Mouse (Mus musculus): ENCODE results near the gene Cdh12. TPM values are rescaled to one million over a fixed set of nuclear protein-coding genes. Genes with fewer than 3 reads are reported as not detected.
"Not testable (repeated sequence)": the region's sequence is repeated elsewhere in the genome, so short reads cannot be mapped to it uniquely, and the experiment has no call there.

The Cdh12 gene
- polyA plus RNA-seq, 2 experiments = 0.16 to 0.29 TPM

DNA sequence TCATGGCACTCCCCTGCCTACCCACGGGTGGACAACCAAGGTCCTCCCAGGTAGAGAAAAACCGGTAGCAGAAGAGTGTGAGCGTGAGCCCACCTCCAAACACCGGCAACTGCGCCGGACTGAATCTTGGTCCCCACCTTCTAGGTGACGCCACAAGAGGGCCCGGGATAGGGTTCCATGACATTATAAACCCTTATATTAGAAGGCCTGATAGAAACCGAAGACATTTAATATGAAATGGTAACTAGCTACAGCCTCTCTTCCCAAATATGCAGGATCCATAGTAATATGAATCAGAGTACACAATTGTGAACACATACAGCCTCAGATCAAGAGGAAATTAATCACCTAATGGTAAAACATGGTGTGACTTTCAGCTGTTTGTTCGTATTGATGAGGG, 217.6 kb downstream of the Cdh12 start, which contains the start of gene Acot10:
Acot10 (minus strand) TSS at position 101 of the 400 bp plus-strand sequence.
- H3K27ac ChIP-seq (replicated peaks; ENCODE audit: low read depth, low read length) = no peak within 1 kb of the TSS
- WGBS = 87% methylated on average over 10 of the region's 10 CpGs
- no peak within 1 kb of the TSS for H3K4me2 ChIP-seq (replicated peaks; ENCODE audit: low read depth, low read length, severe bottlenecking)
- no peaks in the 10 kb centered on the region for H3K9me3 ChIP-seq (ENCODE audit: control insufficient read depth, low read length)
- no peaks in the 10 kb centered on the region for H3K27me3 ChIP-seq (ENCODE audit: control insufficient read depth, insufficient read depth, low read length)
- no peak for DNase-seq (ENCODE audit: low spot score)
- no peak for TF ChIP-seq POLR2A (IDR thresholded peaks at IDR 0.05; ENCODE audit: borderline replicate concordance, extremely low read depth, insufficient read depth, insufficient read length)
- no peak within 1 kb of the TSS for H3K4me3 ChIP-seq (replicated peaks; ENCODE audit: low read length)
- no peaks in the 10 kb centered on the region for H3K36me3 ChIP-seq (ENCODE audit: control insufficient read depth, insufficient read depth, low read length)
- no peak for ATAC-seq (ENCODE audit: low FRiP score, low read depth)
- H3K9ac ChIP-seq (ENCODE audit: low read depth, low read length, severe bottlenecking) = no peak within 1 kb of the TSS
- no peaks in the 10 kb centered on the region for H3K4me1 ChIP-seq (ENCODE audit: control insufficient read depth, insufficient read depth, low read length)

DNA sequence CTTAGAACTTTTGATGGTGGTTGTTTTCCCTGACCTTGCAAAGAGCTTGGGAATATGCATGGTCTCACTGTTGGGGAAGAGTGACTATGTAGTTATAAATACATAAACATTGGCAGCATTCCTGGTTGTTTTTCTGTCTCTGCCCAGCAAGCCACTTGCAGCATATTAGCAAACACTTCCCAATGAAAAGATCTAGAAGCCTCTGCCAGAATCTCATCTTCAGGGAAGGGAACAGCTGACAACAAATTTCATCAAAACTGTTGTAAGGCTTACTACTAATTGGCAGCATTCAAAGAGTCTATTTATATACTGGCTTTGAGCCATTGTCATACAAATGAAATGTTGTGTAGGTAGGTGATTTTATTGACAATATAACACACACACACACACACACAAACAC, 218.3 kb downstream of the Cdh12 start:
- Histone ChIP-seq H3K9me3 (ENCODE audit: control insufficient read depth, low read length) (no peaks in the 10 kb centered on the region), H3K27me3 (ENCODE audit: control insufficient read depth, insufficient read depth, low read length) (no peaks in the 10 kb centered on the region), H3K36me3 (ENCODE audit: control insufficient read depth, insufficient read depth, low read length) (no peaks in the 10 kb centered on the region), H3K4me1 (ENCODE audit: control insufficient read depth, insufficient read depth, low read length) (no peaks in the 10 kb centered on the region), H3K4me3 (replicated peaks; ENCODE audit: low read length) (no peak overlapping the region), H3K27ac (replicated peaks; ENCODE audit: low read depth, low read length) (no peak overlapping the region), H3K4me2 (replicated peaks; ENCODE audit: low read depth, low read length, severe bottlenecking) (no peak overlapping the region), H3K9ac (ENCODE audit: low read depth, low read length, severe bottlenecking) (no peak overlapping the region)
- ATAC-seq (ENCODE audit: low FRiP score, low read depth) (no peak), DNase-seq (ENCODE audit: low spot score) (no peak)
- no peak for TF ChIP-seq POLR2A (IDR thresholded peaks at IDR 0.05; ENCODE audit: borderline replicate concordance, extremely low read depth, insufficient read depth, insufficient read length)

DNA sequence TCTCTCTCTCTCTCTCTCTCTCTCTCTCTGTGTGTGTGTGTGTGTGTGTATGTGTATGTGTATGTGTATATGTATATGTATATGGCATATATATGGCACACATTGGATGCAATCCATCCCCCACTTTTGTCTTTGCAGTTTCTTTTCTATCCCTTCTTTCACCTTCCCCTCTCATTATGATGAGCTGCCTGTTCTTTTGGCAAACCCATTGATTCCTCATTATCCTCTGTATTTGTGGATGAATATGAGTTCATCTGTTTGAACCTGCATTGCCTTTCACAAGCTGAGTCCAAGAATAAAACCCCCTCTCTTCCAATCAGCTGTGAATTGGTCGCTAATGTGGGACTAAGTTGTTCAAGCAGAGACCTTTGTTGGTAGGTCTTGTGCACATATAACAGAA, 218.9 kb downstream of the Cdh12 start:
- no peak for TF ChIP-seq POLR2A (IDR thresholded peaks at IDR 0.05; ENCODE audit: borderline replicate concordance, extremely low read depth, insufficient read depth, insufficient read length)
- H3K27ac ChIP-seq (replicated peaks; ENCODE audit: low read depth, low read length) = no peak overlapping the region
- WGBS = 70% methylated on average over 1 of the region's 1 CpGs

DNA sequence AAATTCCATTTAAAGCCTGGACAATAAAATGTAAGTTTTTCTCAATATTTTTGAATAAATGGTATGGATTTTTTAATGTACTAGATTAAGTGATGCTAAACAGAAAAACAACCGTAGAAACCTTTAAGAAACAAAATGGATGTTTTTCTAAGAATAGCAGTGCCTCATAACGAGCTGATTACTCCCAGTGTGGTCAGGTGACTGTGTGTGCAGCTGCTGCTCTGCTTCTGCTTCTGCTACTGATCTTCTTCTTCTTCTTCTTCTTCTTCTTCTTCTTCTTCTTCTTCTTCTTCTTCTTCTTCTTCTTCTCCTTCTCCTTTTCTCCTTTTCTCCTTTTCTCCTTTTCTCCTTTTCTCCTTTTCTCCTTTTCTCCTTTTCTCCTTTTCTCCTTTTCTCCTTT, 220.4 kb downstream of the Cdh12 start:
- not testable (repeated sequence) for DNase-seq (ENCODE audit: low spot score); H3K27ac ChIP-seq (replicated peaks; ENCODE audit: low read depth, low read length); H3K4me3 ChIP-seq (replicated peaks; ENCODE audit: low read length); H3K36me3 ChIP-seq (ENCODE audit: control insufficient read depth, insufficient read depth, low read length); H3K4me2 ChIP-seq (replicated peaks; ENCODE audit: low read depth, low read length, severe bottlenecking); H3K27me3 ChIP-seq (ENCODE audit: control insufficient read depth, insufficient read depth, low read length); H3K9ac ChIP-seq (ENCODE audit: low read depth, low read length, severe bottlenecking); H3K9me3 ChIP-seq (ENCODE audit: control insufficient read depth, low read length); ATAC-seq (ENCODE audit: low FRiP score, low read depth); H3K4me1 ChIP-seq (ENCODE audit: control insufficient read depth, insufficient read depth, low read length)
- WGBS = 55% methylated on average over 2 of the region's 2 CpGs

More for the DNA sequence above, 218.9 kb downstream of the Cdh12 start:
- DNase-seq (ENCODE audit: low spot score) (no peak), ATAC-seq (ENCODE audit: low FRiP score, low read depth) (no peak)
- Histone ChIP-seq H3K9ac (ENCODE audit: low read depth, low read length, severe bottlenecking) (no peak overlapping the region), H3K36me3 (ENCODE audit: control insufficient read depth, insufficient read depth, low read length) (no peaks in the 10 kb centered on the region), H3K27me3 (ENCODE audit: control insufficient read depth, insufficient read depth, low read length) (no peaks in the 10 kb centered on the region), H3K9me3 (ENCODE audit: control insufficient read depth, low read length) (no peaks in the 10 kb centered on the region), H3K4me1 (ENCODE audit: control insufficient read depth, insufficient read depth, low read length) (no peaks in the 10 kb centered on the region), H3K4me2 (replicated peaks; ENCODE audit: low read depth, low read length, severe bottlenecking) (no peak overlapping the region), H3K4me3 (replicated peaks; ENCODE audit: low read length) (no peak overlapping the region)

DNA sequence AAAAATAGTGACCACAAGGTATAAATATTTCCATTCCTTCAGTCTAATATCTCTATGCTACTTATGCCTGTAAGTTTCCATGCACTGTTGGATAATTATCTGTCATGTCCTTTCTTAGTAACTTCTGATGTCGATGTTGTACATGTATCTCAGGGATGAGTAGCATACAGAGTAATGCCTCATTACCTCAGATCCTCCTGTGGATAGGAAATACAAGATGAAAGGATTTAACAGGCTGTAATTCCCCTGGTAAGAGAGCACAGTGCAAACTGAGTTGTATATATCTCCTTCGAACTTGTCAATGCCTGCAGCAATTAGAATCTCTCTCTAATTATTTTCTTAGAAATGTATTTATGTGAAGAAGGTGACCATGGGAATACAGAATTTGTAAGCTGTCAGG, 233.7 kb downstream of the Cdh12 start:
- H3K4me2 ChIP-seq (replicated peaks; ENCODE audit: low read depth, low read length, severe bottlenecking) = no peak overlapping the region
- no peaks in the 10 kb centered on the region for H3K4me1 ChIP-seq (ENCODE audit: control insufficient read depth, insufficient read depth, low read length)
- H3K4me3 ChIP-seq (replicated peaks; ENCODE audit: low read length) = no peak overlapping the region
- DNase-seq (ENCODE audit: low spot score) (no peak), ATAC-seq (ENCODE audit: low FRiP score, low read depth) (no peak)
- H3K9ac ChIP-seq (ENCODE audit: low read depth, low read length, severe bottlenecking) = no peak overlapping the region
- no peaks in the 10 kb centered on the region for H3K36me3 ChIP-seq (ENCODE audit: control insufficient read depth, insufficient read depth, low read length)
- H3K9me3 ChIP-seq (ENCODE audit: control insufficient read depth, low read length) = no peaks in the 10 kb centered on the region
- 66% methylated on average over 2 of the region's 2 CpGs for WGBS
- H3K27me3 ChIP-seq (ENCODE audit: control insufficient read depth, insufficient read depth, low read length) = no peaks in the 10 kb centered on the region
- H3K27ac ChIP-seq (replicated peaks; ENCODE audit: low read depth, low read length) = no peak overlapping the region
- no peak for TF ChIP-seq POLR2A (IDR thresholded peaks at IDR 0.05; ENCODE audit: borderline replicate concordance, extremely low read depth, insufficient read depth, insufficient read length)

DNA sequence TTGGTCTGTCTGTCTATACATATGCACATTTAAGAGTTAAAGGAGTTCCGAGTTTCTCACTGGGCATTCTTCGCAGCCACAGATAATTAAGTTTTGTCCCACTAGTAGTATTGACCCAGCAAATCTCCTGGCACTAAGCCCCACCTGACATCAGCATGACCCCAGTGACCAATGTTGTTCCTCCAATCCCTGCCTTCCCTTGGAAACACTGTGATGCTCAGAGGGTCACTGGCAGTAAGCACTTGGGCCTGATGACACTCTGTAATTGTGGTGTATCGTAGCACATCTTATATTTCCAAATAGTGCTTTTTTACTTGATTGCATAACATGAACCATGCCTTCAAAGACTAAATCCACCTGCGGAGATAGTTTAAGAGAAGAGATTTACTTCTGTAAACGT, 235.1 kb downstream of the Cdh12 start:
- Histone ChIP-seq H3K27me3 (ENCODE audit: control insufficient read depth, insufficient read depth, low read length) (no peaks in the 10 kb centered on the region), H3K27ac (replicated peaks; ENCODE audit: low read depth, low read length) (no peak overlapping the region), H3K4me2 (replicated peaks; ENCODE audit: low read depth, low read length, severe bottlenecking) (no peak overlapping the region), H3K4me1 (ENCODE audit: control insufficient read depth, insufficient read depth, low read length) (no peaks in the 10 kb centered on the region), H3K9me3 (ENCODE audit: control insufficient read depth, low read length) (no peaks in the 10 kb centered on the region), H3K36me3 (ENCODE audit: control insufficient read depth, insufficient read depth, low read length) (no peaks in the 10 kb centered on the region), H3K4me3 (replicated peaks; ENCODE audit: low read length) (no peak overlapping the region), H3K9ac (ENCODE audit: low read depth, low read length, severe bottlenecking) (no peak overlapping the region)
- TF ChIP-seq POLR2A (IDR thresholded peaks at IDR 0.05; ENCODE audit: borderline replicate concordance, extremely low read depth, insufficient read depth, insufficient read length) = no peak
- ATAC-seq (ENCODE audit: low FRiP score, low read depth) = no peak
- WGBS = 80% methylated on average over 5 of the region's 5 CpGs
- DNase-seq (ENCODE audit: low spot score) = no peak

All from limb, embryonic 14.5 days (tissue).